Mouse (Mus musculus) telencephalon, adult 2 months (tissue): ENCODE results near the gene Foxq1.

Source experiments
- DNase-seq: peaks from one replicate; pipeline ENCODE4 v3.0.0-alpha.2; 2011; ENCODE audit warnings: low read depth, low spot score

Foxq1 gene

GRCm38 (mm10) chr13:31572806-31573508 lies 17.0 kb downstream of the Foxq1 start:
- DNase-seq, result no peak

- no peak for DNase-seq
Measured at GRCm38 (mm10) chr13:31574627-31575026, 18.7 kb downstream of the Foxq1 start.

GRCm38 (mm10) chr13:31576696-31577095 lies 20.8 kb downstream of the Foxq1 start:
- DNase-seq, result no peak

GRCm38 (mm10) chr13:31577576-31577975 lies 21.6 kb downstream of the Foxq1 start:
- DNase-seq, result no peak

- no peak for DNase-seq
Measured at GRCm38 (mm10) chr13:31578389-31578788, 22.5 kb downstream of the Foxq1 start.

- DNase-seq, result no peak
Measured at GRCm38 (mm10) chr13:31579866-31580265, 23.9 kb downstream of the Foxq1 start.

GRCm38 (mm10) chr13:31587341-31587740 lies 31.4 kb downstream of the Foxq1 start:
- no peak for DNase-seq

- no peak for DNase-seq
Measured at GRCm38 (mm10) chr13:31599576-31599975, 43.6 kb downstream of the Foxq1 start.

- DNase-seq, result no peak
Measured at GRCm38 (mm10) chr13:31603964-31604363, 48.0 kb downstream of the Foxq1 start.
